Mouse (Mus musculus) liver, embryonic 14.5 days (tissue): Measurements from ENCODE around the gene Srgap1. TPM values are rescaled to one million over a fixed set of nuclear protein-coding genes. Genes with fewer than 3 reads are reported as not detected.
A peak's percentile ranks its signal among the peaks of the same experiment; 100 is the strongest.

Source experiments
- ATAC-seq: fragments of 200-750 bp; cut with Nextera tagmentation; 2 replicates; pipeline ENCODE4 v1.8.0; 2017; ENCODE audit warnings: moderate number of reproducible peaks, mild to moderate bottlenecking, moderate library complexity; ENCODE audit not compliant: insufficient read depth
- DNase-seq, 3 experiments: peaks; one replicate each; pipeline ENCODE4 v3.0.0-alpha.2; 2012 to 2013; ENCODE audit warnings: low read depth in 3 of 3, low spot score in 3 of 3
- H3K27ac ChIP-seq: fragments of 300-500 bp; sonication (generic); 2 replicates; pipeline ENCODE4 v1.5.1; 2014; ENCODE audit warnings: moderate library complexity, mild to moderate bottlenecking, control low read depth, inconsistent platforms
- H3K27me3 ChIP-seq: fragments of 300-500 bp; sonication (generic); 2 replicates; pipeline ENCODE4 v1.6.1; 2014; ENCODE audit warnings: mild to moderate bottlenecking, low read length, moderate library complexity; ENCODE audit not compliant: control insufficient read depth, insufficient read depth
- H3K36me3 ChIP-seq: fragments of 300-500 bp; sonication (generic); replicated peaks from 2 replicates; pipeline ENCODE4 v1.6.1; 2014; ENCODE audit warnings: low read depth; ENCODE audit not compliant: control insufficient read depth, insufficient read depth
- H3K4me1 ChIP-seq, 2 experiments: fragments of 200-500 bp in 1 of 2; fragments of 300-500 bp in 1 of 2; sonication (generic) in 1 of 2; replicated peaks; 2 replicates each; pipeline ENCODE4 v1.6.1; 2012 to 2014; ENCODE audit warnings: antibody characterized with exemption in 1 of 2, inconsistent platforms in 1 of 2, low read length in 1 of 2; ENCODE audit not compliant: control insufficient read depth in 2 of 2, insufficient read depth in 2 of 2
- H3K4me2 ChIP-seq: fragments of 300-500 bp; sonication (generic); 2 replicates; pipeline ENCODE4 v1.6.1; 2014; ENCODE audit warnings: low read depth, mild to moderate bottlenecking, control low read depth, moderate library complexity
- H3K4me3 ChIP-seq, 2 experiments: fragments of 200-500 bp in 1 of 2; fragments of 300-500 bp in 1 of 2; sonication (generic) in 1 of 2; 2 replicates each; pipeline ENCODE4 v1.5.1; 2012 to 2014; ENCODE audit warnings: low read depth in 2 of 2, low read length in 2 of 2, mild to moderate bottlenecking in 2 of 2, control low read depth in 1 of 2, inconsistent platforms in 1 of 2, moderate library complexity in 1 of 2; ENCODE audit not compliant: insufficient read depth in 1 of 2
- H3K9ac ChIP-seq: fragments of 300-500 bp; sonication (generic); replicated peaks from 2 replicates; pipeline ENCODE4 v1.6.1; 2014; ENCODE audit warnings: mild to moderate bottlenecking, control low read depth, moderate library complexity
- H3K9me3 ChIP-seq: fragments of 300-500 bp; sonication (generic); 2 replicates; pipeline ENCODE4 v1.6.1; 2016; ENCODE audit warnings: low read length, mixed read lengths; ENCODE audit not compliant: control insufficient read depth
- CTCF ChIP-seq: IDR thresholded peaks from 2 replicates; pipeline ENCODE4 v1.5.1; 2016; ENCODE audit warnings: antibody characterized with exemption, low read depth, control low read depth
- EP300 ChIP-seq: IDR thresholded peaks from 2 replicates; pipeline ENCODE4 v1.6.1; 2016; ENCODE audit warnings: antibody characterized with exemption, low read depth
- WGBS: fragments of 180-500 bp; shearing (Covaris S2); extraction: QIAGEN DNeasy Blood & Tissue Kit; methylation state at CpG from one replicate; pipeline ENCODE4 v1.1.7; 2014; ENCODE audit not compliant: insufficient replicate concordance; 5-methylcytosine and 5-hydroxymethylcytosine counted together
- polyA plus RNA-seq, 2 experiments: library from polyadenylated mRNA; depleted of rRNA in 1 of 2; stranded (reverse) in 1 of 2; unstranded in 1 of 2; fragments of >200 nt; fragmentation: Nextera tagmentation in 1 of 2; extraction: Ambion mirVana in 1 of 2; gene quantifications; 2 replicates each; pipeline versions ENCODE4 v1.2.1 to v1.2.3; 2012 to 2014

Gene Srgap1
- polyA plus RNA-seq, 2 experiments = 0.66 to 0.79 TPM

- no peak overlapping the region for H3K9ac ChIP-seq
- no peaks in the 10 kb centered on the region for H3K4me1 ChIP-seq
- H3K4me3 ChIP-seq = no peak overlapping the region
- no peaks in the 10 kb centered on the region for H3K9me3 ChIP-seq
- TF ChIP-seq EP300 (no peak), CTCF (no peak)
- DNase-seq (no peak), ATAC-seq (no peak)
- no peak overlapping the region for H3K4me2 ChIP-seq
- no peaks in the 10 kb centered on the region for H3K36me3 ChIP-seq
- H3K27me3 ChIP-seq = no peaks in the 10 kb centered on the region
- no peak overlapping the region for H3K27ac ChIP-seq
- WGBS = 65% methylated on average over 6 of the region's 6 CpGs
Measured at GRCm38 (mm10) chr10:122055826-122056225, 8.7 kb upstream of the Srgap1 start.

GRCm38 (mm10) chr10:122054535-122054934 lies 7.4 kb upstream of the Srgap1 start:
- Histone ChIP-seq H3K4me2 (no peak overlapping the region), H3K27me3 (no peaks in the 10 kb centered on the region), H3K4me1 (no peaks in the 10 kb centered on the region), H3K27ac (no peak overlapping the region), H3K36me3 (no peaks in the 10 kb centered on the region), H3K9me3 (no peaks in the 10 kb centered on the region), H3K9ac (no peak overlapping the region), H3K4me3 (no peak overlapping the region)
- peak in 1 of 3 experiments; percentile 30 for DNase-seq
- WGBS = 5% methylated on average over 8 of the region's 8 CpGs
- ATAC-seq = peak; percentile 62; the same call in 1 of the 2 replicates
- no peak for TF ChIP-seq EP300
- TF ChIP-seq CTCF = peak; percentile 78

DNA sequence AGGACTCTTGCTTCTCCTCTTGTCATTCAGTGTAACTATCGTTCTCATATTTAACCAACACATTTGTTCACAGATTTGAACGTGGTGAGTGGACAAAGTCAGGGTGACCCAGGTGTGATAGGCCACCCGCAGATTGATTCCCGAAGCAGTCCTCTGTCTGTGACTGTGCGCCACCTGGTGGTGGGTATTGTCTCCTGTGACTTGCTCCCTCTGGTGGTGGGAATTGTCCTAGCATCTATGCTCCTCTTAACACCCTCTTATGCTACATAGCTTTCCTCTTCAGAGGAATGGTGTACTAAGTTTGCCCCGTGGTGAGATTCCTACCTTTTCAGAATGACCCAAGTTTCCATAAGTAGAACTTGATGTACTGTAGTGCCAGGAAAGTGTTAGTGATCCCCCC lies 4.7 kb upstream of the Srgap1 start:
- no peak overlapping the region for H3K4me3 ChIP-seq
- peaks cover 12% of the 10 kb centered on the region for H3K27me3 ChIP-seq
- H3K4me2 ChIP-seq = no peak overlapping the region
- H3K4me1 ChIP-seq = no peaks in the 10 kb centered on the region
- H3K27ac ChIP-seq = no peak overlapping the region
- H3K9me3 ChIP-seq = no peaks in the 10 kb centered on the region
- ATAC-seq (no peak), DNase-seq (peak; percentile 49 to 56 (median 50))
- 21% methylated on average over 6 of the region's 6 CpGs for WGBS
- H3K9ac ChIP-seq = no peak overlapping the region
- TF ChIP-seq CTCF = peak; percentile 100
- no peak for TF ChIP-seq EP300
- H3K36me3 ChIP-seq = no peaks in the 10 kb centered on the region

DNA sequence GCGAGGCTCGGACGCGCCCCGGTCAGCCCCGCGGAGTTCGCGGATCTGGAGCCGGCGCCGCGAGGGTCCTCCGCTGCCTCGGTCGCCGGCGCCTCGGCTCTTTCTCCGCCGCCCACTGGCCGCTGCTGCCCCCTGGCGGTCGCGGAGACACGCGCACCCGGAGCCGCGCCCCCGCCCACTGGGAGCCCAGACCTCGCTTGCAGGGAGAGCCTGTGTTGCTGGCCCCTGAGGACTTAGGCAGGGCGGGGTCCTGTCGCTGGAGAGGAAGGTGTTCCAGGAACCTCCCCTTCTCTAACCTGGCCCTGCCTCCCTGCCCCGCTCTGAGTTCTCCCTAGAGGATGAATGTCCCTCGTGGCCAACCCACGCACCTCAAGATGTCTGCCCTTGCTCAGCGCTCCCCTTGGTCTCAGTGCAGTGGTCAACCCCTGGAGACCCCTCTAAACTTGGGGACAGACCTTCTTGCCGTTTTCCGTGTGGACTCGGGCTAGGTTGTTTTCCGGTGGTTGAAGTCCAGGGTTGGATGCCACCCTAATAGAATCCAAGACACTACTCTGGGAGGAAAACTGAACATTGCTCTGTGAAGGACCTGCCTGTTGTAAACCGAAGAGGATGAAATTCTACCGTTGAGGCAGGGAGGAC lies 731 bp upstream of the Srgap1 start:
- Histone ChIP-seq H3K27ac (no peak overlapping the region), H3K4me2 (peak overlapping the region; percentile 63), H3K4me1 (peaks cover 0 to 4% of the 10 kb centered on the region in 2 experiments; a peak in 2 of 4 replicates), H3K36me3 (no peaks in the 10 kb centered on the region), H3K9ac (peak overlapping the region; percentile 9; the same call in 1 of the 2 replicates), H3K9me3 (no peaks in the 10 kb centered on the region), H3K27me3 (peaks cover 21% of the 10 kb centered on the region), H3K4me3 (peak overlapping the region; percentile 57 to 60)
- 12% methylated on average over 37 of the region's 44 CpGs for WGBS
- peak in 1 of 3 experiments; percentile 35 for DNase-seq
- ATAC-seq = peak; percentile 58
- TF ChIP-seq EP300 = no peak
- peak; percentile 69 for TF ChIP-seq CTCF

- Histone ChIP-seq H3K9ac (no peak overlapping the region), H3K36me3 (no peaks in the 10 kb centered on the region), H3K4me2 (peak overlapping the region; percentile 63), H3K4me3 (peak overlapping the region; percentile 57 to 60), H3K4me1 (peaks cover 0 to 4% of the 10 kb centered on the region in 2 experiments; a peak in 2 of 4 replicates), H3K27ac (no peak overlapping the region), H3K27me3 (peaks cover 21% of the 10 kb centered on the region), H3K9me3 (no peaks in the 10 kb centered on the region)
- 4% methylated on average over 13 of the region's 13 CpGs for WGBS
- DNase-seq (no peak), ATAC-seq (no peak)
- TF ChIP-seq CTCF (no peak), EP300 (no peak)
Measured at GRCm38 (mm10) chr10:122046511-122046903, 608 bp downstream of the Srgap1 start.
